Mouse (Mus musculus) gastrocnemius, postnatal 4 days (tissue): ENCODE data around the gene Iqschfp. TPM values are rescaled to one million over a fixed set of nuclear protein-coding genes. Genes with fewer than 3 reads are reported as not detected.

Experiments
- DNase-seq, 2 experiments: peaks; one replicate each; pipeline ENCODE4 v3.0.0; 2021 to 2022; ENCODE audit warnings: low spot score in 2 of 2, mixed read lengths in 2 of 2
- total RNA-seq, 2 experiments: library from RNA; stranded (reverse); gene quantifications; 2 replicates each; pipeline ENCODE4 v1.2.3; 2021

Iqschfp gene
- total RNA-seq, 2 experiments from 2014 or later = not detected

- no peak for DNase-seq
Observed at GRCm38 (mm10) chr3:68592575-68592974, 700.5 kb downstream of the Iqschfp start.

- DNase-seq = no peak
Observed at GRCm38 (mm10) chr3:68593073-68593867, 701.2 kb downstream of the Iqschfp start.

GRCm38 (mm10) chr3:68595316-68595925 lies 703.4 kb downstream of the Iqschfp start:
- DNase-seq = no peak

GRCm38 (mm10) chr3:68596938-68597337 lies 704.9 kb downstream of the Iqschfp start:
- DNase-seq = no peak

- DNase-seq = no peak
Observed at GRCm38 (mm10) chr3:68602891-68603290, 710.9 kb downstream of the Iqschfp start.

GRCm38 (mm10) chr3:68604467-68604866 lies 712.4 kb downstream of the Iqschfp start:
- no peak for DNase-seq

- DNase-seq = no peak
Observed at GRCm38 (mm10) chr3:68604962-68605361, 712.9 kb downstream of the Iqschfp start.

GRCm38 (mm10) chr3:68605942-68606603 lies 714.0 kb downstream of the Iqschfp start:
- no peak for DNase-seq

- no peak for DNase-seq
Observed at GRCm38 (mm10) chr3:68606730-68607129, 714.7 kb downstream of the Iqschfp start.

- no peak for DNase-seq
Observed at GRCm38 (mm10) chr3:68607336-68607735, 715.3 kb downstream of the Iqschfp start.

GRCm38 (mm10) chr3:68608848-68609497 lies 716.9 kb downstream of the Iqschfp start:
- DNase-seq = peak in 1 of 2 experiments; percentile 28

GRCm38 (mm10) chr3:68610011-68610410 lies 718.0 kb downstream of the Iqschfp start:
- DNase-seq = no peak

- no peak for DNase-seq
Observed at GRCm38 (mm10) chr3:68610598-68611261, 718.7 kb downstream of the Iqschfp start.

GRCm38 (mm10) chr3:68615042-68615810 lies 723.2 kb downstream of the Iqschfp start:
- no peak for DNase-seq

GRCm38 (mm10) chr3:68616363-68616762 lies 724.3 kb downstream of the Iqschfp start:
- DNase-seq = no peak

- DNase-seq = no peak
Observed at GRCm38 (mm10) chr3:68617708-68618107, 725.7 kb downstream of the Iqschfp start.

GRCm38 (mm10) chr3:68619097-68619496 lies 727.1 kb downstream of the Iqschfp start:
- DNase-seq = no peak

GRCm38 (mm10) chr3:68621971-68622370 lies 729.9 kb downstream of the Iqschfp start:
- no peak for DNase-seq

- no peak for DNase-seq
Observed at GRCm38 (mm10) chr3:68623036-68623435, 731.0 kb downstream of the Iqschfp start.

- DNase-seq = no peak
Observed at GRCm38 (mm10) chr3:68624471-68624870, 732.4 kb downstream of the Iqschfp start.
